Mouse (Mus musculus) spleen, postnatal 14 days (tissue): Measurements from ENCODE around the gene Samhd1.

Experiments
- DNase-seq, 2 experiments: peaks; one replicate each; pipeline ENCODE4 v3.0.0; 2021 to 2022; ENCODE audit warnings: low spot score in 2 of 2

Samhd1 gene

GRCm38 (mm10) chr2:157073378-157074052, 61.5 kb downstream of the Samhd1 start:
- no peak for DNase-seq

DNA sequence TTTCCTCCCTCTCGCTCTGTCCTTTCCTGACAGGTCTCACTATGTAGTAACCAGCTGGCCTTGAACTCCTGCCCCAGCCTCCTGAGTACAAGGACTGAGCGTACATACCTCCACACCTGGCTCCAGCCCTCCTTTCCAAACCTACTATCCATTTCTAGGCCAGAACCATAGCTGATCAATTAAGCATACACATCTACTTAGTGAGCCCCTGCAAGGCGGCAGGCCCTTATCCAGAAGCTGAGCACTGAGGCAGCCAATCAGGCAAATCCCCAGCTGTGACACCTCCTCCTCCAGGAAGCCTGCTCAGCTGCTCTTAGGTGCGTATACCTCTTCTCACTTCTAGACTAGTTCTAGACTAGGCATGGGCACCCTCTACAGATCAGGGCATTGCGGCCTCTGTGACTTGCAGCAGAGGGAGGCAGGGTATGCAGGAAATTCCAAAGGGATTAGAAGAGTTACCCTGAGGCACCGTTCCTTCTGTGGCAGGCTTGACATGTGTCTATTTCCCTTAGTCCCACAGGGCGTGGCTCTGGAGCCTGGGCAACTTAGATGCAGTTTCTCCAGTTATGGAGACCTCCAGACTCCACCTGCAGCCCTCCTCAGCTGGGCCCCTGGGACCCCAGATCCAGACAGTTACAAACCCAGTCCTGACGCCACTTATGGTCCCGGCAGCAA, 62.6 kb downstream of the Samhd1 start:
- DNase-seq, result no peak

DNA sequence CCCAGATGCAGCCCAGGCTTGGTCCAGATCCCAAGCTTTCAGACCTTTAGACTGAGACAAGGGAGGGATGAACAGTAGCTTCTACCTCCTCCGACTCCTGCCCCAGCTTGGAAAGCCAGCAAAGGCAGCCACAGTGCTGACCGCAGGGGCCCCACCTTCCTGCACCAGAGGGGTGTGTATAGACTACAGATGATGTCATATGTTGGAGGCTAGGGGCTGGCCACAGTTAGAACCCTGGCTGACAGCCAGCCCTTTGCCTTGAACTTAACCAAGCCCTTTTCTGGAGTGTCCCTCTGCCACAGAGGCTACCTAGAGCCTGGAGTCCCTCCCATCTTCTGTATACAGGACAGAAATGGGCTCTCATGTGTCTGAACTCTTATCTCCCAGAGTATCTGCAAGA, 63.5 kb downstream of the Samhd1 start:
- DNase-seq, result no peak

GRCm38 (mm10) chr2:157070365-157070764, 64.7 kb downstream of the Samhd1 start:
- no peak for DNase-seq

GRCm38 (mm10) chr2:157069755-157070315, 65.2 kb downstream of the Samhd1 start:
- no peak for DNase-seq

GRCm38 (mm10) chr2:157069355-157069735, 65.7 kb downstream of the Samhd1 start:
- DNase-seq, result no peak

DNA sequence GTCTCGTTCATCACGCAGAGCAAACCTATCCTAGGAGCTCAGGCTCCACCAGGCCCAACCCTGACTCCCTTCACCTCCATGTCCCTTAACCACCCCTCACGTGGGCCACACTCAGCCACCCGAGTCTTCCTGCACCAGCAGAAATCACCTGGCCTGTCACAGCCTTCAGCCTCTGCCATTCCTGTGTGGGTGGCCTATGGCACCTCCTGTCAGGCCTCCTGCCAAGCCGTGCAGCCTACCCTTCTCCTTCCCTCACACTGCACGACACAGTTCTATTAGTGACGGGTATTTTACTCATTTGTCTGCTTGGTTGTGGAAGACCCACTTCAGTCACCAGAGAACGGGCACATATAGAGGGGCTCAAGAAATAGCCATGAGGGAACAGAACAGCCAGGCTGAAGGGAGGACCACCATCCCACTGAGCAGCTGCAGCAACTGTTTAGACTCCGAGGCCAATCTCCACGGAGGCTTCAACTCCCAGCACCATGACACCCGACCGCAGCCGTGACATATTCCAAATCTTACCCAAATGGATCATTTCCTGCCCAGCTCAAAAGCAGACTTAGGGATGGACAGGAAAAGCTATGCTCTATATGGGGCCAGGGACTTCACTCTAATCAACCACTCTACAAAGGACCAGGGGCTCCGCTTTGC, 66.2 kb downstream of the Samhd1 start:
- no peak for DNase-seq

DNA sequence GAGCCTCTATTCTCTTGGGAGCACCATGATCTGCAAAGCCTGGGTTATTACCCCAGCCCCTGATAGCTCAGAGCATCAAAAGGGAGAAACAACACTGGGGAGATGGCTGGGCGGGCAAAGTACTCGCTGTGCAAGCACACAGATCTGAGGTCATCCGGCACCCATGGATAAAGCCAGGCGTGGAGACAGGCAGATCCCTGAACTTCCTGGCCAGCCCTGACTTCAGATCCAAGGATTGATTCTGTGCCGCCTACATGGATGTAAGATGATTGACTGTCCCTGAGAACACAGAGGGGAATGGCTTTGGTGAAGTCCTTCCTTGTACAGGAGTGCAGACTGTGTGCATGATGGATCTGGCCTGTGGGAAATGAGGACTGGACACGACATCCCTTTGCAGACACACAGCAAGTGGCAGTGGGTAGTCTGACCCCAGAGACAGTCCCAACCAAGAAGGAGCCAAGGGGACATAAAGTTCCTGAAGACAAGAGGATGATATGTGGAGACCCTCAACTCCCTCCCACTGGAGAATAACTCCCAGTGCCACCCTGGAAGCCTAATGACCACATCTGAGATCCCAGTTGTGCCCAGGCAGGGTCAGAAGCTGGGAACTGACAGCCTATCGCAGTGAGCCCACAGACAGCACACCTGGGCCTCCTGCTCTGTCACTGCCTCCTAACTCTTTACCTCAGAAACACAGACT, 68.2 kb downstream of the Samhd1 start:
- DNase-seq, result no peak

DNA sequence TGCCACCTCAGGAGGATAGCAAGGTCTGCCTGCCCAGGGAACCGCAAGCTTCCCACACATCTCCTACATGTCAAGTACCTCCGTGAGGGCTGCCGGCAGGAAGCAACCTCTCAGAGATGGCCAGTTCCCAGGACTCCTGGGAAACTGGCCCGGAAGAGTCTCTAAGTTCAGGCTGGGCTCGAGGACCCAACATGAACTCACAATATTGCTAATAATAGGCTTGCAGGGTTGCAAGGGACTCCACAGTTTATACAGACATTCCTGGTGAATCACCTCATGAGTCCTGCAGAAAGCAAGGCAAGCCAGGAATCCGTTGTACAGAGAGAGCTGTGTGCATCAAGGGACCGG, 69.2 kb downstream of the Samhd1 start:
- DNase-seq, result no peak

GRCm38 (mm10) chr2:157064978-157065878, 69.8 kb downstream of the Samhd1 start:
- DNase-seq, result no peak

GRCm38 (mm10) chr2:157064136-157064535, 70.9 kb downstream of the Samhd1 start:
- DNase-seq, result no peak

- no peak for DNase-seq
Observed at GRCm38 (mm10) chr2:157063241-157063700, 71.8 kb downstream of the Samhd1 start.

- no peak for DNase-seq
Observed at GRCm38 (mm10) chr2:157060557-157061305, 74.3 kb downstream of the Samhd1 start.

DNA sequence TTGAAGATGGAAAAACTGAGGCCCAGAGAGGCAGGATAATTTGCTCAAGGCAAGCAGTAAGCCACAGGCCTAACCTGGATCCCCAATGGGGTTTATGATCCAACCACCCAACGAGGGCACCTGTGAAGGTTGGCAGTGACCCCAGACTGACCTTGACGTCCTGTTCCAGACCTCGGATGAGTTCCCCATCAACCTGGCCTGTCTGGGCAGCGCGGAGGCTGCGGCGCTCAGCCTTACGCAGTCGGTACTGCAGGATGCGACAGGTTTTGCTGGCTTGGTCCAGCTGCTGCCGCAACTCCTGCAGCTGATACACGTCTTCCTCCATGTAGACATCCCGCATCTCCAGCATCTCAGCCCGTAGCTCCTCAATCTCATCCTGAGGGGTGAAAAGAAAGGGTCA, 75.0 kb downstream of the Samhd1 start:
- DNase-seq, result no peak

DNA sequence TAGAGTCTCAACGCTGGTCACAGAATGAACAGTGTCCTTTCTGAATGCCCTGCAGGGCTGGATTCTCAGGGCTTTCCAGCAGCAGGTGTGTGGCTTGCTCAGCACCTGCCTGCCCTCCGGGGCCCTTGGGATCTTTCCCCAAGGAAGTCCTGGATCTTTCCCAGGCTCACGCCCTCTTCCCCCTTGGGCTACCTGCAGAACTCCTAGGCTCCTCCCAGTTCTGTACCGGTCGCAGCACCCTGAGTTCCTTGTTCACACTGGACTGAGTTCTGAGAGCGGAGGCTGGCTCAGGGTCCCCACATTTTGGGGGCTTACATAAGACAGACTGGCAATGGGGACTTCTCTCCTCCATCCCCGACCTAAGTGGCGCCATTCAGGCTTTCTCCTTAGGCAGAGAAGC, 75.9 kb downstream of the Samhd1 start:
- no peak for DNase-seq

GRCm38 (mm10) chr2:157058342-157058998, 76.6 kb downstream of the Samhd1 start:
- no peak for DNase-seq

DNA sequence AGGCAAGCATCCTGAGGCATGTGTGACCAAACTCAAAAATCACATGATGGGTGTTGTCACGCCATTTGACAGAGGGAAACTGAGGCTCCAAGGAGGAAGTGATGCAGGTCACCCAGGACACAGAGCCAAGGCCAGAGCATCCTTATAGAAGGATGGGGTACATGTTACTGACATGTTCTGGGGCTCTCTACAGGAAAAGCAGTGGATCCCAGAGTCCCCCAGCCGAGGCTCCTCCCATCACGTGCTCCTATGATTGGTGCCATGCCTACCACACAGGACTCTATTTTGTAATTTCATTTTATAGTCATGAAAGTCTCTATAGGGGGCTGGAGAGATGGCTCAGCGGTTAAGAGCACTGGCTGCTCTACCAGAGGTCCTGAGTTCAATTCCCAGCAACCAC, 77.3 kb downstream of the Samhd1 start:
- no peak for DNase-seq

DNA sequence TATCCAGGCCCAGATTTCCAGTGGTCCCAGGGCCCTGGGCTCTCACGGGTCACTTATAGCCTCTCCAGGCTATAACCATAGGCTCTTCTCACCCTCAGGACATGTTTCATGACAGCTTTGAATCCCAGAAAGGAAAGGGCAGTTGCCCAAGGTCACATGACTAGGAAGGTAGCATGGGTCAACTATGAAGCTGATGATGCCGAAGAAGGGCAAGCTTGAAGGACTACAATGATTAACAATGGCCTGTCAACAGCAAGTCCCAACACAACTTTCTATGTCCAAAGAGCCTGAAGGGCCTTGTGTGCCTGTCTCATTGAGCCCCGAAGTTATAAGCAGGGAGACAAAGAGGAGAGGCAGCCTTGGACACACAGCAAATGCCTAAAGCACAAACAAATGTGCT, 77.9 kb downstream of the Samhd1 start:
- DNase-seq, result no peak

DNA sequence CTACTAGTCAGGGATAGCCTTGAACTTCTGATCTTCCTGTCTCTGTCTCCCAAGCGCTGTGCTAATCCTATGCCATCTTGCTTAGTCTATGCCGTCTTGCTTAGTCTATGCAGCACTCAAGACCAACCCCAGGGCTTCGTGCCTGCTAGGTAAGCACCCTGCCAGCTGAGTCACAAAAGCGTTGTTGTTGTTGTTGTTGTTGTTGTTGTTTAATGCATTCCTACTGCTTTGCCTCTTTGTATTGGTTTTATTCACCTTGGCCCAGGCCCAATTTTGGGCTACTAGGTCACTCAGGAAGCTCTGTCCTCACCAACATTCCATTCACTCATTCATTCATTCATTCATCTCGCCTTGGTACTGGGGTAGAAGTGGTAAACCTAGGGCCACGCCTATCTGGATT, 79.3 kb downstream of the Samhd1 start:
- no peak for DNase-seq

- no peak for DNase-seq
Observed at GRCm38 (mm10) chr2:157054816-157055215, 80.2 kb downstream of the Samhd1 start.
